Mouse (Mus musculus) erythroblast, embryonic 14.5 days (primary cell): ENCODE measurements at regions not wholly inside any gene's neighbourhood (a gene's known extent, or its start where the extent isn't known, plus 50 kb on each side); places are given as distances from the start of the nearest gene placed in this dataset.

Experiments
- GATA1 ChIP-seq: IDR thresholded peaks from 2 replicates; pipeline ENCODE4 v1.6.1; 2012; ENCODE audit warnings: low read length, inconsistent platforms, mixed read lengths
- TAL1 ChIP-seq: IDR thresholded peaks from 3 replicates; pipeline ENCODE4 v1.6.1; 2012; ENCODE audit warnings: low read length, inconsistent platforms, mixed read lengths

DNA sequence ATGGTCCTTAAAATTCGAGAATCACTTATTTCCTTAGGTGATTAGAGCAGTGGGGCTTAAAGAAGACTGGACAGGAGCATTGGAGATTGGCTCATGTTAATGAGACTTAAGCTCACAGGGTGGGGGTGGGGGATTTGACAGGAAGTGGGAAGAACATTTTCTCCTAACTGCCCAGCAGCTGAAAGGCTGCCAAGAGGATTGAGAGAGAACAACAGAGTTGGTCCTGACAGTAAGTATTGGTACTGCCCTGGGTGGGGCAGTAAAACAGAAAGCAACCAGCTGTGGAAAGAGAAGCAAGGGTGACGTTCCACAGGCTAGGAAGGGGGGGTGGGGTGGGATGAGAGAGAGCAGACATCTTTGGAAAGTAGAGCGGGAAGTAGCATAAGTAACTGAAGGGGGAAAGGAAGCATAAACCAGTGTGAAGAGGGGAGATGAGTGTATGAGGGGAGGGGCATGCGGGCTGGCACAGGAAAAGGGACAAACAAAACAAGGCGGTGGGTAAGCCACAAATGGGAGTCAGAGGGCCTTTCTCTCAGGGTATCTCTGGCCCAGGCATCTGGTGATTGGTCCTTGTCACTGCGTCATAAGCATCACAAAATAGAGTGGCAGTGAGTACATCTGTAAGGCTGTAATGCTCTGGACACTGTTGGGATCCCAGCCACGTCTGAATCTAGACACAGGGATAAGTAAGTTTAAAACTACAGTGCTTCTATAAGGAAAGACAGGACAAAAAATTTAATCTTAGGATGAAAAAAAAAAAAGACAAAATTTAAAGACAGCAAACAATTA, 125.0 kb upstream of the Tnp1 start:
- no peak for TF ChIP-seq TAL1
- no peak for TF ChIP-seq GATA1
